7 mouse cellular contexts compared by ENCODE assay signal in the genomic region with DNA sequence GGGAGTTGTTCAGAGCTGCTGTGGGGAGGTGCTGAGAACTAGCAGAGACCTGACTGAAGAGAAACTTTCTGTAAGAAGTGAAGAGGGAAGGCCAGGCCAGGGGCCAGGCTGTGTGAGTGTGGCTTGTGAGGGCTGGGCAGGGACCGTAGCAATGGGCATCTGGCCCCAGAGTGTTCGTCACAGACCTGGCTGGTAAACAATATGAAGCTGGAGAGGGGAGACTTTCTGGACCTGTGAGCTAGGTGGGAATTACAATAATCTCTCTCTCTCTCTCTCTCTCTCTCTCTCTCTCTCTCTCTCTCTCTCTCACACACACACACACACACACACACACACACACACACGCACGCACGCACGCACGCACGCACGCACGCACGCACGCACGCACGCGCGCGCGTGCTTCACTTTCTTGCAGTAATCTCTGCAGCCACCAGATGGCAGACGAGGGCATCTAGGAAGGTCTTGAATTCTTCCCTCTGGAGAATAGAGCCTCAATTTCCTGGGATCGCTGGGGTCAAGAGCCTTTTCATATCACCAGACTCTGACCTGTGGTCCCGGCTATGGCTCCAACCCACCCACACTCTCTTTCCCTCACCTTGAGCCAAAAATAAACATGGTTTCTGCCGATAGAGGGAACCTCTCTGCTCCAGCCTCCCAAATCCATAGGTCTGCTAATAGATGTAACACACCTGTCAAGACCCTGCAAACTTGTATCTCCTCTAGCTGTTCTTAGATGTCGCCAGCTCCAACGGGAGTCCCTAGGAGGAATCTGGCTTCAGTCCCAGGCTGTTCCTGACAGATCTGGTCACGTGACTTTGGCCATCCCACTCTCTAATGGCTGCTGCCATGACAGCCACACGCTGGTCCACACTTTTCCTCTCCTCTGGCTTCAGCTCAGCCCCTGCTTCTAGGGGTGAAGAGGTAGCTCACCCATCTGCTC. TPM values are rescaled to one million over a fixed set of nuclear protein-coding genes. Genes with fewer than 3 reads are reported as not detected.
A peak's percentile ranks its signal among the peaks of the same experiment; 100 is the strongest.
DNase-seq lines count a peak whose midpoint lies in the region; ATAC-seq and TF ChIP-seq lines count a peak whose summit lies in the region.

No protein-coding gene starts in this region.

- WGBS in embryonic facial prominence, embryonic 11.5 days = 17% methylated on average over 23 of the region's 26 CpGs
- 26% methylated on average over 17 of the region's 26 CpGs for WGBS in limb, embryonic 10.5 days
- 39% methylated on average over 10 of the region's 26 CpGs for WGBS in midbrain, embryonic 12.5 days
- 7% methylated on average over 25 of the region's 26 CpGs for WGBS in small intestine, adult 2 months

- H3K4me2 ChIP-seq in embryonic facial prominence, embryonic 11.5 days (ENCODE audit: low read depth, low read length) = peak overlapping the region; percentile 29
- H3K4me2 ChIP-seq in midbrain, embryonic 12.5 days (replicated peaks) = peak overlapping the region; percentile 47

- ATAC-seq in embryonic facial prominence, embryonic 11.5 days (replicated peaks; ENCODE audit: insufficient number of reproducible peaks, low FRiP score, low TSS enrichment, low read depth) = peak; percentile 27
- peak; percentile 65 for ATAC-seq in midbrain, embryonic 12.5 days (ENCODE audit: low FRiP score, low read depth)

- TF ChIP-seq POLR2A in small intestine, adult 2 months (IDR thresholded peaks at IDR 0.05; ENCODE audit: low read depth, low read length) = no peak

- peak overlapping the region; percentile 62 for H3K9ac ChIP-seq in embryonic facial prominence, embryonic 11.5 days (replicated peaks; ENCODE audit: low read length)
- peak overlapping the region; percentile 24; the same call in 1 of the 2 replicates for H3K9ac ChIP-seq in midbrain, embryonic 12.5 days (replicated peaks)

- no peak overlapping the region for H3K27ac ChIP-seq in embryonic facial prominence, embryonic 11.5 days (replicated peaks; ENCODE audit: low read depth, low read length)
- H3K27ac ChIP-seq in limb, embryonic 10.5 days = peak overlapping the region; percentile 87
- H3K27ac ChIP-seq in midbrain, embryonic 12.5 days (replicated peaks) = 0 out of 2 replicates have a peak overlapping the region, but pooled peaks have one; percentile 4
- H3K27ac ChIP-seq in small intestine, adult 2 months (ENCODE audit: insufficient read depth, low read depth, low read length) = peak overlapping the region; percentile 99

- no peaks in the 10 kb centered on the region for H3K9me3 ChIP-seq in embryonic facial prominence, embryonic 11.5 days (replicated peaks; ENCODE audit: control insufficient read depth, low read length)
- no peaks in the 10 kb centered on the region for H3K9me3 ChIP-seq in limb, embryonic 10.5 days (replicated peaks)
- no peaks in the 10 kb centered on the region for H3K9me3 ChIP-seq in midbrain, embryonic 12.5 days

- TF ChIP-seq CTCF in small intestine, adult 2 months (IDR thresholded peaks at IDR 0.05; ENCODE audit: extremely low read depth, insufficient read length, insufficient replicate concordance, low read depth, low read length) = peak; percentile 61; the same call in 1 of the 2 replicates

- H3K4me1 ChIP-seq in embryonic facial prominence, embryonic 11.5 days (ENCODE audit: control insufficient read depth, insufficient read depth, low read length) = no peaks in the 10 kb centered on the region
- peaks cover 22% of the 10 kb centered on the region for H3K4me1 ChIP-seq in limb, embryonic 10.5 days
- peaks cover 6% of the 10 kb centered on the region for H3K4me1 ChIP-seq in midbrain, embryonic 12.5 days
- H3K4me1 ChIP-seq in small intestine, adult 2 months (ENCODE audit: control insufficient read depth, insufficient read depth, insufficient read length, low read length) = peaks cover 44% of the 10 kb centered on the region

- peak; percentile 78 for DNase-seq in adrenal gland, postnatal 25 days
- peak; percentile 90 for DNase-seq in embryonic facial prominence, embryonic 11.5 days (ENCODE audit: low spot score)
- DNase-seq in heart, adult 11 months = peak; percentile 95
- DNase-seq in kidney, adult 11 months = peak; percentile 72
- peak; percentile 87 for DNase-seq in limb, embryonic 10.5 days (ENCODE audit: low spot score)

- H3K4me3 ChIP-seq in embryonic facial prominence, embryonic 11.5 days (ENCODE audit: low read depth, low read length) = peak overlapping the region; percentile 12; the same call in 1 of the 2 replicates
- H3K4me3 ChIP-seq in limb, embryonic 10.5 days = peak overlapping the region; percentile 42
- H3K4me3 ChIP-seq in midbrain, embryonic 12.5 days = peak overlapping the region; percentile 30
- H3K4me3 ChIP-seq in small intestine, adult 2 months (ENCODE audit: low read depth, low read length) = peak overlapping the region; percentile 56

- no peaks in the 10 kb centered on the region for H3K27me3 ChIP-seq in embryonic facial prominence, embryonic 11.5 days (ENCODE audit: control insufficient read depth, insufficient read depth, low read length)
- H3K27me3 ChIP-seq in limb, embryonic 10.5 days (ENCODE audit: low read depth, poor library complexity, severe bottlenecking) = no peaks in the 10 kb centered on the region
- 0 out of 2 replicates have a peak, but pooled peaks cover 3% of the 10 kb centered on the region for H3K27me3 ChIP-seq in midbrain, embryonic 12.5 days
- no peaks in the 10 kb centered on the region for H3K27me3 ChIP-seq in small intestine, adult 2 months (ENCODE audit: control insufficient read depth, insufficient read depth, low read length)

- no peaks in the 10 kb centered on the region for H3K36me3 ChIP-seq in embryonic facial prominence, embryonic 11.5 days (replicated peaks; ENCODE audit: control insufficient read depth, insufficient read depth, low read depth, low read length)
- H3K36me3 ChIP-seq in limb, embryonic 10.5 days = no peaks in the 10 kb centered on the region; the same call in 1 of the 2 replicates
- no peaks in the 10 kb centered on the region for H3K36me3 ChIP-seq in midbrain, embryonic 12.5 days
- peaks cover 4% of the 10 kb centered on the region for H3K36me3 ChIP-seq in small intestine, adult 2 months (ENCODE audit: control insufficient read depth, insufficient read depth, low read length)

RNA-seq across cellular contexts. Expression of a gene that starts 16.1 kb away (rescaled TPM):
- 91.2 and 206 TPM in 2 replicates for total RNA-seq in adrenal gland, postnatal 25 days (2021)
- polyA plus RNA-seq in embryonic facial prominence, embryonic 11.5 days (2014; fragmentation: Nextera tagmentation; extraction: Ambion mirVana) = 9.7 and 10.7 TPM in 2 replicates
- polyA plus RNA-seq in limb, embryonic 10.5 days (2016; fragmentation: Nextera tagmentation; extraction: Ambion mirVana) = 18.6 and 19.1 TPM in 2 replicates
- polyA plus RNA-seq in midbrain, embryonic 12.5 days (2016; fragmentation: Nextera tagmentation; extraction: Ambion mirVana) = 20.6 and 21.6 TPM in 2 replicates
- 26.9 and 51.7 TPM in 2 replicates for polyA plus RNA-seq in small intestine, adult 2 months (2012; rRNA removed)

RNA-seq across cellular contexts. Expression of a gene that starts 42.0 kb away (rescaled TPM):
- total RNA-seq in adrenal gland, postnatal 25 days (2021) = 5.2 and 5.4 TPM in 2 replicates
- 0.15 and 0.25 TPM in 2 replicates for polyA plus RNA-seq in embryonic facial prominence, embryonic 11.5 days (2014; fragmentation: Nextera tagmentation; extraction: Ambion mirVana)
- 0.13 TPM in 2 replicates for polyA plus RNA-seq in limb, embryonic 10.5 days (2016; fragmentation: Nextera tagmentation; extraction: Ambion mirVana)
- polyA plus RNA-seq in midbrain, embryonic 12.5 days (2016; fragmentation: Nextera tagmentation; extraction: Ambion mirVana) = 0.13 TPM in 1 of 2 replicates, not detected in the other
- polyA plus RNA-seq in small intestine, adult 2 months (2012; rRNA removed) = 0.65 and 1.4 TPM in 2 replicates
